Mouse (Mus musculus): ENCODE results near the gene Hbq1b. TPM values are rescaled to one million over a fixed set of nuclear protein-coding genes. Genes with fewer than 3 reads are reported as not detected.
"Not testable (repeated sequence)": the region's sequence is repeated elsewhere in the genome, so short reads cannot be mapped to it uniquely, and the experiment has no call there.

Gene Hbq1b
- polyA plus RNA-seq, 1 experiment from 2014 or later = 1.6 TPM

DNA sequence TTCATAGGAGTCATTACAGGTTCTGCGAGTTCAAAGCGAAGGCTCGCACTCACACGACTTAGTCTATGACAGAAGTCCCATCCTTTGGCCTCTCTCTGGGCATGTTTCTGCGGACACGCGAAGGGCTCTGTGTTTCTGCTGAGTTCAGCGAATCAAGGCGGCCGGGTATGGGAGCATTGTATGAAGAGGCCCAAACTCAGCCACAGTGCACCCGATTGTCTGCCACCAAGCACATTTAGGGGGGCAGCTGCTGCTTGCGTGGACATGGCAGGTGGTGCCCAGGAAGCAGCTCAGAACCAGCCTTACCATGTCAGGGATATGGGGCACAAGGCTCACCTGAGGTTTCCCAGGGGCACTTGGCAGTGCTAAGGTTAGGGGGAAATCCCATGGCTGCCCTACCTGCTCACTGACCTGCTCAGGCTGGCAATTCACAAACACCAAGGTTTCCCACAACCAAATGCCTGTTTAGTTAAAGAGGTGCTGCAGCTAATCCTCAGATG is 8.3 kb upstream of the Hbq1b start:
- 82% methylated on average over 12 of the region's 12 CpGs for WGBS
- Histone ChIP-seq H3K4me3 (ENCODE audit: low read length) (no peak overlapping the region), H3K36me3 (ENCODE audit: control insufficient read depth, insufficient read depth, low read length) (no peaks in the 10 kb centered on the region), H3K4me1 (ENCODE audit: control insufficient read depth, insufficient read depth, low read length) (no peaks in the 10 kb centered on the region), H3K9ac (ENCODE audit: low read depth, low read length) (no peak overlapping the region), H3K9me3 (ENCODE audit: control insufficient read depth, low read length) (no peaks in the 10 kb centered on the region), H3K27ac (ENCODE audit: low read depth, low read length) (no peak overlapping the region), H3K4me2 (replicated peaks; ENCODE audit: low read depth, low read length) (no peak overlapping the region), H3K27me3 (ENCODE audit: control insufficient read depth, insufficient read depth, low read length) (peaks cover 5% of the 10 kb centered on the region; the same call in 1 of the 2 replicates)
- ATAC-seq (ENCODE audit: low FRiP score, low TSS enrichment) = no peak

DNA sequence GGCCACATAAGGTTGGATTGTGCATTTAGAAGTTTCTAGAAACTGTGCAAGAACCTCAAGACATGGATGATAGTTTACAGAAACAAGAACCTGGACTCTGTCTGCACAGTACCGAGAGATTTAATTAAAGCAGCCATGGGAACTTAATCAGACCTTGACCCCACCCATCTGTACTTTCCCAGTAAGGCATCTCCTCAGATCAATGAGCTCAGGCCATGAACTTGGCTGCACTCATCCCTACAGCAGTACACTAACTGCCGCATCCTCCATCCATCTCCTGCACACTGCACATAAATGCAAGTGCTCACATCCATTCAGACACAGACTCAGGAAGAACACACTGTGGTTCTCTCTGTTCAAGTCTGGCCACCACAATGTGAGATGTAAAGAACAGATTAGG is 6.1 kb upstream of the Hbq1b start:
- ATAC-seq (ENCODE audit: low FRiP score, low TSS enrichment) = no peak
- Histone ChIP-seq H3K4me3 (ENCODE audit: low read length) (no peak overlapping the region), H3K9ac (ENCODE audit: low read depth, low read length) (no peak overlapping the region), H3K4me1 (ENCODE audit: control insufficient read depth, insufficient read depth, low read length) (no peaks in the 10 kb centered on the region), H3K9me3 (ENCODE audit: control insufficient read depth, low read length) (no peaks in the 10 kb centered on the region), H3K27me3 (ENCODE audit: control insufficient read depth, insufficient read depth, low read length) (peaks cover 5% of the 10 kb centered on the region; the same call in 1 of the 2 replicates), H3K27ac (ENCODE audit: low read depth, low read length) (no peak overlapping the region), H3K4me2 (replicated peaks; ENCODE audit: low read depth, low read length) (no peak overlapping the region), H3K36me3 (ENCODE audit: control insufficient read depth, insufficient read depth, low read length) (no peaks in the 10 kb centered on the region)
- WGBS = 52% methylated on average over 2 of the region's 2 CpGs

- Histone ChIP-seq H3K4me2 (replicated peaks; ENCODE audit: low read depth, low read length) (no peak overlapping the region), H3K27me3 (ENCODE audit: control insufficient read depth, insufficient read depth, low read length) (peaks cover 5% of the 10 kb centered on the region; the same call in 1 of the 2 replicates), H3K27ac (ENCODE audit: low read depth, low read length) (no peak overlapping the region), H3K4me1 (ENCODE audit: control insufficient read depth, insufficient read depth, low read length) (no peaks in the 10 kb centered on the region), H3K9me3 (ENCODE audit: control insufficient read depth, low read length) (no peaks in the 10 kb centered on the region), H3K9ac (ENCODE audit: low read depth, low read length) (no peak overlapping the region), H3K36me3 (ENCODE audit: control insufficient read depth, insufficient read depth, low read length) (no peaks in the 10 kb centered on the region), H3K4me3 (ENCODE audit: low read length) (no peak overlapping the region)
- 74% methylated on average over 1 of the region's 1 CpGs for WGBS
- ATAC-seq (ENCODE audit: low FRiP score, low TSS enrichment) = no peak
These were observed 5.2 kb upstream of the Hbq1b start for GRCm38 (mm10) chr11:32281416-32282144.

DNA sequence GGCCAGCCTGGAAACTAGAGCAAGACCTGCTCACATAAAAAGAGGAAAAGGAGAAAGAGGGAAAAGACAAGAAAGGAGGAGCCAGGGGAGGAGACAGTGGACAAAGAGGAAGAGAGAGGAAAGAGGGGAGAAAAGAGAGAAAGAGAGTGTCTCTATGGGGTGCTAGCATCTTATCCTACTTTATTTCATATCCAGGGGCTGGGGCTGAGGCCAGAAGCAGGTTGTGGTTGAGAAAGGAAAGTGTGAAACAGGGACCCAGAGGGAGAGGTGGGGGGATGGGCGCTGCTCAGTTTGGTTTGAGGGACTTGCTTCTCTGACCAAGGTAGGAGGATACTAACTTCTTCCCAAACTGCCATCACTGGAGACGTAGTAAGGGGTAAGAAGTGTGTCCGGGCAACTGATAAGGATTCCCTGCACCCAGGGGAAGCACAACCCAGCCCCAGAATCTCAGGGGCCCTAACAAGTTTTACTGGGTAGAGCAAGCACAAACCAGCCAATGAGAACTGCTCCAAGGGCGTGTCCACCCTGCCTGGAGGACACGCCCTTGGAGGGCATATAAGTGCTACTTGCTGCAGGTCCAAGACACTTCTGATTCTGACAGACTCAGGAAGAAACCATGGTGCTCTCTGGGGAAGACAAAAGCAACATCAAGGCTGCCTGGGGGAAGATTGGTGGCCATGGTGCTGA is 3.5 kb upstream of the Hbq1b start, which contains the start of gene Hba-a1:
Gene Hba-a1 (plus strand): TSS at position 421 of the 687 bp plus-strand sequence.
- not testable (repeated sequence) for H3K4me2 ChIP-seq (replicated peaks; ENCODE audit: low read depth, low read length); H3K4me3 ChIP-seq (ENCODE audit: low read length); H3K9ac ChIP-seq (ENCODE audit: low read depth, low read length); H3K36me3 ChIP-seq (ENCODE audit: control insufficient read depth, insufficient read depth, low read length); H3K27me3 ChIP-seq (ENCODE audit: control insufficient read depth, insufficient read depth, low read length); ATAC-seq (ENCODE audit: low FRiP score, low TSS enrichment); H3K9me3 ChIP-seq (ENCODE audit: control insufficient read depth, low read length); H3K27ac ChIP-seq (ENCODE audit: low read depth, low read length); H3K4me1 ChIP-seq (ENCODE audit: control insufficient read depth, insufficient read depth, low read length)
- WGBS = no CpG with 5 or more reads among the region's 5 CpGs

DNA sequence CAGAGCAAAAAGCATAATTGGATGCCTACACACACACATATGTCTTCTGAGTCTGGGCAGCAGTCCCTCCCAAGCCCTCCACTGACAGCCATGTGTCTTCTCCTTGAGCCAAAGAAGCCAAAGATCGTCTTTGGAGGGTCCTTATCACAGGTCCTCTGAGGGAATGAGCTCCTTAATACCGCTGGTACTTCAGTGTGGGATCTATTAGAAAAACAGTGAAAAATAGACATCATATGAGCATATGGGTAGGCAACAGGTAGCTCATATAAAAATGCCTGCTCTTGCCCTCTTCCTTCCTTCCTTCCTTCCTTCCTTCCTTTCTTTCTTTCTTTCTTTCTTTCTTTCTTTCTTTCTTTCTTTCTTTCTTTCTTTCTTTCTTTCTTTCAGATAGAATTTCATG is 2.2 kb upstream of the Hbq1b start:
- not testable (repeated sequence) for H3K27me3 ChIP-seq (ENCODE audit: control insufficient read depth, insufficient read depth, low read length); ATAC-seq (ENCODE audit: low FRiP score, low TSS enrichment); H3K4me2 ChIP-seq (replicated peaks; ENCODE audit: low read depth, low read length); H3K9me3 ChIP-seq (ENCODE audit: control insufficient read depth, low read length); H3K4me3 ChIP-seq (ENCODE audit: low read length); H3K36me3 ChIP-seq (ENCODE audit: control insufficient read depth, insufficient read depth, low read length); H3K27ac ChIP-seq (ENCODE audit: low read depth, low read length); H3K9ac ChIP-seq (ENCODE audit: low read depth, low read length); H3K4me1 ChIP-seq (ENCODE audit: control insufficient read depth, insufficient read depth, low read length)
- WGBS = 64% methylated on average over 2 of the region's 2 CpGs

- Histone ChIP-seq H3K4me2 (replicated peaks; ENCODE audit: low read depth, low read length) (no peak overlapping the region), H3K4me3 (ENCODE audit: low read length) (no peak overlapping the region), H3K27me3 (ENCODE audit: control insufficient read depth, insufficient read depth, low read length) (peaks cover 6% of the 10 kb centered on the region; the same call in 1 of the 2 replicates), H3K9me3 (ENCODE audit: control insufficient read depth, low read length) (no peaks in the 10 kb centered on the region), H3K4me1 (ENCODE audit: control insufficient read depth, insufficient read depth, low read length) (no peaks in the 10 kb centered on the region), H3K36me3 (ENCODE audit: control insufficient read depth, insufficient read depth, low read length) (no peaks in the 10 kb centered on the region), H3K27ac (ENCODE audit: low read depth, low read length) (no peak overlapping the region), H3K9ac (ENCODE audit: low read depth, low read length) (no peak overlapping the region)
- no peak for ATAC-seq (ENCODE audit: low FRiP score, low TSS enrichment)
- 84% methylated on average over 7 of the region's 7 CpGs for WGBS
These were observed 1.6 kb upstream of the Hbq1b start for GRCm38 (mm10) chr11:32285031-32285775.

DNA sequence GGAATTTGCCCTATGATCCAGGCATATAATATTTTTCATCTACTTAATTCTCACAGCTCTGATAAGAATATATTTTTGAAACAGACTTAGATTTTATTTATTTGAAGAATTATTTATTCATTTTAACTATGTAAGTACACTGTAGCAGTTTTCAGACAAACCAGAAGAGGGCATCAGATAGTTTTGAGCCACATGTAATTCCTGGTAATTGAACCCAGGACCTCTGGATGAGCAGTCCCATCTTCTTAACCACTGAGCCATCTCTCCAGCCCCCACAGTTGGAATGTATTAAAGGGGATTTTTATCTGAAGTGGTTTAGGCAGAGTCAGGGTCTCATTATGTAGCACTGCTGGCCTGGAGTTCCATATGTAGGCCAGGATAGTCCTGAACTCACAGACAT is 878 bp upstream of the Hbq1b start:
- not testable (repeated sequence) for H3K36me3 ChIP-seq (ENCODE audit: control insufficient read depth, insufficient read depth, low read length); H3K4me2 ChIP-seq (replicated peaks; ENCODE audit: low read depth, low read length); H3K27me3 ChIP-seq (ENCODE audit: control insufficient read depth, insufficient read depth, low read length); H3K27ac ChIP-seq (ENCODE audit: low read depth, low read length); H3K9me3 ChIP-seq (ENCODE audit: control insufficient read depth, low read length); H3K4me3 ChIP-seq (ENCODE audit: low read length); H3K4me1 ChIP-seq (ENCODE audit: control insufficient read depth, insufficient read depth, low read length); H3K9ac ChIP-seq (ENCODE audit: low read depth, low read length); ATAC-seq (ENCODE audit: low FRiP score, low TSS enrichment)

- Histone ChIP-seq H3K4me3 (ENCODE audit: low read length) (no peak overlapping the region), H3K9ac (ENCODE audit: low read depth, low read length) (no peak overlapping the region), H3K36me3 (ENCODE audit: control insufficient read depth, insufficient read depth, low read length) (no peaks in the 10 kb centered on the region), H3K4me2 (replicated peaks; ENCODE audit: low read depth, low read length) (no peak overlapping the region), H3K27me3 (ENCODE audit: control insufficient read depth, insufficient read depth, low read length) (peaks cover 4% of the 10 kb centered on the region; the same call in 1 of the 2 replicates), H3K9me3 (ENCODE audit: control insufficient read depth, low read length) (no peaks in the 10 kb centered on the region), H3K4me1 (ENCODE audit: control insufficient read depth, insufficient read depth, low read length) (no peaks in the 10 kb centered on the region), H3K27ac (ENCODE audit: low read depth, low read length) (no peak overlapping the region)
- 67% methylated on average over 9 of the region's 9 CpGs for WGBS
- ATAC-seq (ENCODE audit: low FRiP score, low TSS enrichment) = no peak
These were observed 694 bp downstream of the Hbq1b start for GRCm38 (mm10) chr11:32287493-32287825.

GRCm38 (mm10) chr11:32292819-32293218 is 6.1 kb downstream of the Hbq1b start:
- not testable (repeated sequence) for H3K4me2 ChIP-seq (replicated peaks; ENCODE audit: low read depth, low read length); ATAC-seq (ENCODE audit: low FRiP score, low TSS enrichment); H3K27me3 ChIP-seq (ENCODE audit: control insufficient read depth, insufficient read depth, low read length); H3K9ac ChIP-seq (ENCODE audit: low read depth, low read length); H3K27ac ChIP-seq (ENCODE audit: low read depth, low read length); H3K4me3 ChIP-seq (ENCODE audit: low read length); H3K9me3 ChIP-seq (ENCODE audit: control insufficient read depth, low read length); H3K4me1 ChIP-seq (ENCODE audit: control insufficient read depth, insufficient read depth, low read length); H3K36me3 ChIP-seq (ENCODE audit: control insufficient read depth, insufficient read depth, low read length)
- WGBS = 89% methylated on average over 4 of the region's 4 CpGs

All from kidney, embryonic 14.5 days (tissue).